Mouse (Mus musculus): Measurements from ENCODE around the gene Gnl2.
A peak's percentile ranks its signal among the peaks of the same experiment; 100 is the strongest.

Gene Gnl2

DNA sequence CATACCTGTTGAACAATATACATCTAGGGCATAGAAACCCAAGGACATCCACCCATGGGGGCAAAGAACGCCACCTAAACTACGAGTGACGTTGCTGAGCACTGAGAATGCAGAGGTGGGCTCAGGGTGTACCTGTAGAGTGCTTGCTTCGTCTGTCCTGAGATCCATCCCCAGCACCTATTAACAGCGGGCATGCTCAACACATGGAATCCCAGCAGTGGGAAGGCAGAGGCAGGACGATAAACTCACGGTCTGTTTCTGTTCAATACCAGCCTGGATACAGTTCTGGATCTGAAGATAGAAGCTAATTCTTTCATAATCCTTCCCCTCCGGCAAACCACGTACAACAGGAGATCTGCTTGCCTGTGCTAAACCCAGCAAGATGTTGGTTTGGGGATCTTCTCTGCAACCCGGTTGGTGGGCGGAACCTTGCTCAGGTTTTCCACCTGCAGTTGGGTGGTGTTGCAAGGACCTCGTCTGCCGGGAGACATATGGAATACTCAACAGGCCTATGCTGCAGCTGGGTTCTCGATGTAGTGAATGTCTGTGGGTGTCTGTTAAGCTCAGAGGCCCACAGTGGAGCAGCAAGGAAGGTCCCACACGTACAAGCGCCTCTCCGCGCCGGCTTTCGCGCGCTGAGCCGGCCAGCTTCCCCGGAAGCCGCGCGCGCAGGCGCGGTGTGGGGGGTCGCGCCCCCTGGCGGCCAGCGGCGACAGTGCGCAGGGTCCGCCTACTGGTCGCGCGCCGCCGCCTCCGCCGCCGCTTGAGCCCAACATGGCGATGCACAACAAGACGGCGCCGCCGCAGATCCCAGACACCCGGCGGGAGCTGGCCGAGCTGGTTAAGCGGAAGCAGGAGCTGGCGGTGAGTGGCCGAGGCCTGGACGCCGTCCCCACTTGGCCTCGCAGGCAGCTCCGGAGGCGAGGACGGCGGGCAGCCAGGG is 68.3 kb downstream of the Gnl2 start, which contains the start of gene Meaf6:
Meaf6 (plus strand) TSS at position 732 of the 943 bp plus-strand sequence.
- peak; percentile 79 for DNase-seq (ENCODE audit: low read depth, low spot score)

GRCm38 (mm10) chr4:125085346-125085841 is 69.0 kb downstream of the Gnl2 start:
- no peak for DNase-seq (ENCODE audit: low read depth, low spot score)

GRCm38 (mm10) chr4:125093031-125093430 is 76.6 kb downstream of the Gnl2 start:
- DNase-seq (ENCODE audit: low read depth, low spot score) = no peak

DNA sequence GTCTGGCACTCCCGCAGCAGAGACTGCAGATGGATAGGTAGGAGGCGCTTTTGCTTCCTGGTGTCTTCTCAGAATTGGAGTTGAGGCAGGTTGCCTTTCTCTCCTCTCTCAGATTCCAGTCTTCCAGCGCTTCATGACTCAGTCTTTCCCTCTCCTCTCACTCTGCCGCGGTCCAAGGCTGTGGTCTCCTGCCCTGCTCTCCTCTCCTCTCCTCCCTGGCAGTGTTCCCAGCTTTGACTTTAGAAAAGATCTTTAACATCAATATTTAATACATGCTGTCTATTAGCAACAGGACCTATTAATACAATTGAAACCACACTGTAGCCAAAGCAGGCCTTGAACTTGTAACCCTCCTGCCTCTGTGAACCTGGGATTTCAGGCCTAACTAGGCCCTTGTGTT is 79.7 kb downstream of the Gnl2 start:
- no peak for DNase-seq (ENCODE audit: low read depth, low spot score)

GRCm38 (mm10) chr4:125097412-125097811 is 81.0 kb downstream of the Gnl2 start:
- no peak for DNase-seq (ENCODE audit: low read depth, low spot score)

DNA sequence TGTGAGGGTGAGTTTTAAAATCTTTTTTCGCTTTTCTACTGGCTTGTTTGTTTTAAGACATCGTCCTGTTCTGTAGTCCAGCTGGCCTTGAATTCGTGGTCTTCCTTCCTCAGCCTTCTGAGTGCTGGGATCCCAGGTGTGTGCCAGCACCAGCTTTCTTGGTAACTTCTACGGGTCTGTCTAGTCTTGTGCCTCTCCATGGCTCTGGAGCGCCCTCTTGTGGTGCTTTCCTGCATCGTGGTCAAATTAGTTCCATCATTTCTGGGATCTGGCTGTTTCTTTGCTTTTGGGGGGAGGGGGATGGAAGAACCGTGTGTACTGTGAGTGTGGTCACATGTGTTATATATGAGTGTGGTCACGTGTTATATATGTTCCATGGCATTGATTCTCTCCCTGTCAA is 83.1 kb downstream of the Gnl2 start:
- peak; percentile 59 for DNase-seq (ENCODE audit: low read depth, low spot score)

DNA sequence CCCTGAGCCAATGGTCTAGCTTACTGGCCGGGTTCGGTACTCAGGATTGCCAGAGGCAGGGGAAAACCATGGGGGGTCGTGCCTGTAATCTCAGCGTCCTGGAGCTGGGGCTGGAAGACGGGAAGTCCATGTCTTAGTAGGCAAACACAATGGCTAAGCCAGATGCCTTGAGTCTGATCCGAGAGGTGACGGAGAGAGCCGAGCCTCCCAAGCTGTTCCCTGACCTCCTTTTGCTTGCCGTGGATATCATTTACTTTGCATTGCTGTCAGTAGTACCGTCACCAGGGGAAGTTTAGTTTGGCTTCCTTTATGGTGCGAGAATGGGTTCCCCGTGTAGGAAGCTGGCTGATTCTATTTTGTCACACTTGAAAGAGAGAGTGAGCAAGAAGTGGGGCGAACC is 84.9 kb downstream of the Gnl2 start:
- DNase-seq (ENCODE audit: low read depth, low spot score) = no peak
